Mouse (Mus musculus) liver (tissue): Measurements from ENCODE around the gene Acot11.
"Not testable (repeated sequence)": the region's sequence is repeated elsewhere in the genome, so short reads cannot be mapped to it uniquely, and the experiment has no call there.

Source experiments
- DNase-seq: peaks from one replicate; pipeline ENCODE4 v3.0.0-alpha.2; 2020; ENCODE audit warnings: mixed read lengths

Gene Acot11

DNA sequence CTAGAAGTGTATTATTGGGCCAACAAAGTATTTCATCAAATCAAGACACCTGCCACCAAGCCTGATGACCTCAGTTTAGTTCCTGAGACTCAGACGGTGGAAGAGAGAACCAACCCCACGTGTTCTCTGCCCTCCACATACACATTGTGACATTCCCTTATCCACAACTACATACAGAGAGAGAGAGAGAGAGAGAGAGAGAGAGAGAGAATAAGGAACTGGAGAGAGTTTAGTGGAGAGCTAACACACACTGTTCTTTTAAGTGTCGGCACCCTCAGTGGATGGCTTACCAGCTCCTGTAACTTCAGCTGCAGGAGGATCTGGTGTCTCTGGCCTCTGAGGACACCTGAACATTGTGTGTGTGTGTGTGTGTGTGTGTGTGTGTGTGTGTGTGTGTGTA, 2.5 kb upstream of the Acot11 start:
- DNase-seq = no peak

DNA sequence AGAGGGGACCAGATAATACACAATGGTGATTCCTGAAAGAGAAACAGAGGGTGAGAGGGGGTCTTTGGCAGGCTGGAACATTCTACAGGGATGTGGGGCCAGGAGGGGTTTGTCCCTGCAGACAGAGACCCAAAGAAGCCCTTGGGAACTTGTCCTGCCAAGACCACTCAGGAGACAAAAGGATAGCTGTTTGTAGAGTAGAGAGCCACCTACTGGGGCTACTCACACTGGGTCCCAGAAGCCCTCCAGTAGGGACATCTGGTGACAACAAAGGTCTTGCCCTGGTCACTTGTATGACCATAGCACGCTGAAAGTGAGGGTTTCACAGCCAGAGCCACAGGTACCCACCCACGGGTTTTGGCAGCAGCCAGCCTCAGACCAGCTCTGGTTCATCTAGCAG, 1.1 kb upstream of the Acot11 start:
- DNase-seq = no peak

DNA sequence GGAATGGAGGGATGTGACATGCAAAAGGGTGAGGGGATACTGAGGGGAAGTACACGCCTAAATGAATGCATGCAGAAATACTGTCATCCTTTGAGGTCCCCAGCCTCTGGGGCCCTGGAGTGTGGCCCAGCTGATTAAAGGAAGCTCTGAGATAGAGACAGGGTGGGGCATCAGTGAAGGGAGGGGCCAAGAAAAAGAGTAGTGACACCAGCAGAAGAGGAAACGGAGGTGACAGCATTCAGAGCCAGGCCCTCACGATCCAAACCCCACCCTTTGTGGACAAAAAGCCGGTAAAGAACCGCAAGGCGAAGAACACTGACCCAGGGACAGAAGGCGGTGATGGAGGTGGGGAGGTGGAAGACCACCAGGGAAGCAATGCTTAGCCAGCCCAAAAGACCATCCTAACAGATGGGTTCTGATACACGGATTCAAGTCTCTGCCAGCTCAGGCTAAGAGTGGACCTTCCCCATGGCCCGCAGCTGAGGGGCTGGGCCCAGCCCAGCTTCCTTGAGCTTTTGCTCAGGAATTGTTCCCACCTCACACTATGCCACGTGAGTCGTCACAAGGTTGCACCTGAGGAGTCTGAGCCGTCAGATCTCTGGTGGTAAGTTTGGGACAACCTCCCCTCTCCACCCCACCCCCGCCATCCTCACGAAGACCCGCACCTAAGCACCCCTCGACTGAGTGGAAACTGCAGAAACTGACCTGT, 443 bp downstream of the Acot11 start:
- DNase-seq = peak; percentile 89

DNA sequence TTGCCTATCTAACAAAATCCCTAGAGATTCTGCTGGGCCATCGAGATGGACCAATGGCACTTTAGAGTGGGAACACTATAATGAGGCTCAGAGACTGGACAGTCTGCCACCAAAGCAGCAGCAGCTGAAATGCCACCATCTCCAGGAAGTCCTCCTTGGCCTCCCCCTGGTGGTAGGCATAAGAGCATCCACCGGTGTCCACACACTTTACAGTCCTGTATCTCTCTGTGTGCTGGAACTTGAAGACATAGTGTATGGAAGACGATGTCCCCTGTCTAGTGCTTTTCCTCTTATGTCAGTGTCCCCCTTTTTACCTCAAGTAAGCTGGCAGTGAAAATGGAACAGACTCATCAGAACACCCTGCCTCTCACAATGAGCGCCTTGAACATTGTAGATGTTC, 1.0 kb downstream of the Acot11 start:
- DNase-seq = peak; percentile 70

GRCm38 (mm10) chr4:106799772-106800336, 4.9 kb downstream of the Acot11 start:
- DNase-seq = peak; percentile 86

DNA sequence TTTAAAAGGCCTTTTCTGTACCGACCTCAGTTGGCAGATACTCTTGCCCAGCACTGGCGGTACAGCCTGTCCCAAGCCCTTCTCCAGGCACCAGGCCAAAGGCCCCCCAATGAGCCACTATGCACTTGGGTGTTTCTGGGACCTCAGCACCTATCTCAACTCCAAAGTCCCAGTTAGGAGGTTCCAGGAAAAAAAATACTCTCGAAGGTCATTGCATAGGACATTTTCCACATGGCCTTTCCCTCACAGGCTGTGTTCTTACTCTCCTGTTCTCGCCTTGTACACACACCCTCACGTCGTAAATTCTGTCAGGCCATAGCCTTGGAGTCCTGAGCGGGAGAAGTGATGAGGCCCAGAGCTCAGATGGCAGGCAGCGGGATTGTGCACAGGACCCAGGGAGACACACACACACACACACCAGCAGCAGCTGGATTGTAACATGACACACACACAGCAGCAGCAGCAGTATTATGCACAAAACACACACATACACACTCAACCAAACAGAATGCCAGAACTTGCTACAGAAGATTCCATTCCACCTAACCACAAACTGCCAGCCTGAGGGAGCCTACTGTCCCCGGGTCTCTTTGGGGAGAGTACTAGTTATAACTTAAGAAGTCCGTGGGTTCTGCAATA, 5.8 kb downstream of the Acot11 start:
- DNase-seq = no peak

DNA sequence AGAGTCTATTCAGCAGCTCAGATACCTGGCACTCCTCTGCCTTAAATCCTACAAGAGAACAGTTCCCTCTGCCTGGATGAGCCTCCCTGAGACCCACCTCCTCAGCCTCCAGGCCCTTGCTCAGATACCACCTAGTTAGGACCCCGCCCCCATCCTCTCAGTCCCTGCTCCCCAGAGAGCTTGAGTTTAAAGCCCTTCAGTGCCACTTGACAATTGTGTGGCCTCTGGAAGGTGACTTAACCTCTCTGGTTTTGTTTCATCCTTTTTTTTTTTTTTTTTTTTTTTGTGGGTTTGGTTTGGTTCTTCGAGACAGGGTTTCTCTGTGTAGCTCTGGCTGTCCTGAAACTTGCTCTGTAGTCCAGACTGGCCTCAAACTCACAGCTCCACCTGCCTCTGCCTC, 9.5 kb downstream of the Acot11 start:
- DNase-seq = no peak

GRCm38 (mm10) chr4:106794247-106794646, 10.6 kb downstream of the Acot11 start:
- peak; percentile 49 for DNase-seq

- not testable (repeated sequence) for DNase-seq
These were observed 11.0 kb downstream of the Acot11 start for GRCm38 (mm10) chr4:106793826-106794225.

DNA sequence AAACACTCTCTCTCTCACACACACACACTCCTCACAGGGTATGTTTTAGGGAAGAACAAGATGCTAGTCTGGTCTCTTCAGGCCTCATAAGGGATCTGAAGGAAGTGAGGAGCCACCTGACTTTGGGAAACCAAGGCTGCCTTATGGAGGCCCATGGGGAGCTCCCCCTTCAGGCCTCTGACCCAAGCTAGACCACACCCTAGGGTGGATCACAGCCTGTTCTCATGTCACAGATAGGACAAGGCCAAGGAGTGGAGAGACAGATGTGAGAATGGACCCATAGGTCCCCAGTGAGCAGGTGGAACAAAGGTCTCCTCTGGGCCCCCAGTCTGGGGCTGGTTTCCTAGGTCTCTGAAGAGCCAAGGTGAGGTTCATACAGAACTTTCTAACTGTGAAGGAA, 12.5 kb downstream of the Acot11 start:
- peak; percentile 82 for DNase-seq

DNA sequence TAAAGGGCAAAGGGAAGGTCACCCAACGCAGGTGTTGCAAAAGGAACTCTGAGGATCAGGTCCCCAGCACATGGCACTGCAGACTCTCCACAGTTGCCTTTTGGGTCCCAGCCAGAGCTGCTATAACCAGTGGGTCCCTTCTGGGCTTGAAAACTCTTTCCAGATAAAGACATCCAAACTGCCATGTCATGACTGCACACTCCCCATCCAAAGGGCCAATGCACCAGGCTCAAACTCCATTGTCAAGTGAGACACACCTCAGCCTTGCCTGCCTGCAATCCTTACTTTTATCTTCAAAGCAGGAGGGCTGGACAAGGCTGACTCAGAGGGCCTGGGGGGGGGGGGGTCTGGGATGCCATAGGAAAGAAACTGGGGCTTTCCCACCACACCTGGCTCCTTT, 13.9 kb downstream of the Acot11 start:
- DNase-seq = peak; percentile 52

GRCm38 (mm10) chr4:106790218-106790617, 14.6 kb downstream of the Acot11 start:
- not testable (repeated sequence) for DNase-seq

GRCm38 (mm10) chr4:106789705-106790104, 15.1 kb downstream of the Acot11 start:
- DNase-seq = no peak

GRCm38 (mm10) chr4:106788627-106789026, 16.2 kb downstream of the Acot11 start:
- no peak for DNase-seq

GRCm38 (mm10) chr4:106787830-106788229, 17.0 kb downstream of the Acot11 start:
- peak; percentile 66 for DNase-seq

DNA sequence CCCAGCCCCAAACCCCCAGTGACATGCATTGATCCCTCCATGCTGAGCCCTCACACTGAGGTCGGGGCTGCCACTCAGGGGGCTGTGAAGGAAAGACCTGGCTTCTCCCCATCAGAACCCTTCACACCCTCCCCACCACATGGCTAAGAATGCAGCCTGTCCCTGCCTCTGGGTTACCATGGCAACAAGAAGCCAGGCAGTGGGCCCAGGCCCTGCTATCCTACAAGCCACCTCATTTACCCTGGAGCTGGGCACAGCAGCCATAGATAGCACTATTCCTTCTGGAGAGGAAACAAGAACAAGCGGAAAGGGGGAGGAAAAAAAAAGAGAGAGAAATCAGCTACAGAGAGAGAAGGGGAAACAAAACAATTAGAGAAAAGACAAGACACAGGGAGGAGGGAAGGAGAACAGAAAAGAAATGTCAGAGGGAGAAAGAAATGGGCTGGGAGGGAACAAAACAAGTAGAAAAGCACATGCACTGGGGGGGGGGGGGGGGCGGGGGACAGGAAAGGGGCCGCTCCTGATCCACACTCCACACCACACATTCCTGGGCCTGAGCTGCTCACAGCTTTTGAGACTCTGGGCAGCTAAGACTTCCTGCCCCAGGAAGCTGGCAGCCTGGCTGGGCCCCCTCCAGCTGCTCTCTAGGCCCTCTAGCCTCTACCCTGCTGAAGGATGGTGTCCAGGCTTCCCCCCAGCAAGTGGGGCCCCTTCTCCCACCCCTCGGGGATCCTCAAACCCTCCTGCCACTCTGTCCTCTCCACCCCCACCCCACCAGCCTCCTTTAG, 18.9 kb downstream of the Acot11 start:
- DNase-seq = peak; percentile 52

DNA sequence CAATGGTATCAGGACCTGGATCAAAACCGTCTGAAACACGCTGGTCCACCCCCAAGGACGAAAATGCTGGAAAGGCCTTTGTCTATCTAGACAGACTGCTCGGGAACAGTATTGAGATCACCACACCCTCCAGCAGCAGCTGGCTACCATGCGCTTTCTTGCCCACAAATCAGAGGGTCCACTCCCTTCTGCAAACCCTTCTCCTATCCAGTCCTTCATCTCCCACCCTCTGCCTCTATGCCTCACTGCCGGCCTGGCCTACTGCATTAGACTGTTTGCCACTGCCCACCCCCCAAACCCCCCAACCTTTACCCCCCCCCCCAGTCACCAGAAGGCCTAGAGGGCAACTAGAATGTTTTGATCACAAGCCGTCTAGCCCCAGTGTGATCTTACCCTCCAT, 19.5 kb downstream of the Acot11 start:
- no peak for DNase-seq

GRCm38 (mm10) chr4:106784806-106785205, 20.0 kb downstream of the Acot11 start:
- no peak for DNase-seq

DNA sequence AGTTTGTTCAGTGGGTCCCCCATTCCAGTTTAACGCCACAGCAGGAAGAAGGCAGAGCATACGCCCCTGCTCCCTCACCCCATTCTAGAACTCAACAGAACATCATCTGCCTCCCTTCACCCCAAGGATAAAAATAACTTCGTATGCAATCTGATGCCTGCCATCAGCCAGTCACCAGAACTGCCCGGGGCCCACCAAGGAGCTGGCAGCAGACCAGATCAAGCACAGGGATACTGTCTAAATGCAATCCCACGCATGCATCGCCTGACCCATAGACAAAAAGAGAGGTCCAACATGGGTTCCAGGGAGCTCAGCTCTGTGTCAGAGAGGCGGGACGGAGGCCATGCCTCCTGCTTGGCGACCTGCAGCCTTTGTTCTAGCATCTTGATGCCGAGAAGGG, 21.7 kb downstream of the Acot11 start:
- DNase-seq = no peak

DNA sequence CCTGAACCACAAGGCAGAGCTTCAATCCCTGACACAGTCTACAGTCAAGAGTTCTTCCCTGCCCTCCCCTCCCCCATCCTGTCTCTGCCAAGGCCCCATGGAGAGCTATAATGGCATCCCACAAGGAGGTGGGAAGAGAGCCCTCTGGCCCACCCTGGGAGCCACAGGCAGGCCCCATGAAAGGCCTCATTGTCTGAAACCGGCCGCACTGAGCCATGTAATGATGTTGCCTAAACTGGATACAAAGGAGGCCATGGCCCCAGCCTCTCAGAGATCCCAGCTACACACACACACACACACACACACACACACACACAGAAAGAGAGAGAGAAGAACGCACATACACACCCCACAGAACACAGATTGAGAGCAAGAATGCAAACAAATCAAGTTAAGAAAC, 24.8 kb downstream of the Acot11 start:
- DNase-seq = no peak

DNA sequence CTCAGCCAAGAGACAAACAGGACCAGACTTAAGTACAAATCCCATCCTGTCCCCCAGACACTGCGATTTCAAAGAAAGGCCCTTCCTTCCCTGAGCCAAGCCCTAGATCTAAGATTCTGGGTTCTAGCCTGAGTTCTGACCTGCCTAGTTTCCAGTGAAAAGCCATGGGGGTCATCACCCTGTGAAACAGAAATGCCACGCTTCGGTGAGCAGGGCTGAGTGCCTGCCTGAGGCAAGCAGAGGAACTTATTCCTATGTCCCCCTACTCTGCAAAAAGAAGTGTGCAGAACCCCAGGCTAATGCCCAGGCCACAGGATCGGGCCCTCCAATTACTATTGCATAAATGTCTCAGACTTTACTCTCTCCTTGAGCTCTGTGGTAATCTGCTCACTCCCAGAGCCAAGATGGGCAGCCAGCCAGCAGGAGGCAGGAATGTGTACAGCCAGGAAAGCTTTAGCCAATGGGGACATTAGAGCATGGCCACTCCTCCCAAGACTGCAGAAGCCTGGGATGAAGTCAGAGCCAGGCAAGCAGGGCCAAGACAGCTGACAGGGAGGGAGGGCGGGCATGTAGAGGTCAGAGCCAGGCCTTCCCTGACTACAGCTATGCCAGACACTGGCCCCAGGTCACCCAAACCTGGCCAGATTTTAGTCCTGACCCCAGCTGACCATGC, 26.5 kb downstream of the Acot11 start:
- DNase-seq = peak; percentile 61

DNA sequence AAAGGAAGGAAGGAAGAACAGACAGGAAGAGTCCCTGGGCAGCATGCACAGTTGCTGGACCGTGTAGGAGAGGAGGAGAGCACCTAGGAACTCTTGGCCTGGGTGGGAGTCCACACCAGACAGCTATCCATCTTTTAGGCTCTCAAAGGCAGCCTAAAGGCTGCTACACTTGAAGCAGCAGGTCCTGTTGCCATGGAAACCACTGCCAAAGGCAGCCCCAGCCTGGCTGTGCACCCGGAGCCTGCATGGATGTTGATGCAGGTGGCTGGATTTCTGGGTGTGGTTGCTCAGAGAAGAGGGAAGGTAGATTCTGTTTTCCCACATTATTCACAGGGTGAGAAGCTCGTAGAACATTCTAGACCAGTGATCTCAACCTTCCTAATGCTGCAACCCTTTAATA, 27.8 kb downstream of the Acot11 start:
- no peak for DNase-seq

GRCm38 (mm10) chr4:106775767-106776166, 29.0 kb downstream of the Acot11 start:
- DNase-seq = not testable (repeated sequence)
